Mouse (Mus musculus): Measurements from ENCODE around the gene Dennd4b. TPM values are rescaled to one million over a fixed set of nuclear protein-coding genes. Genes with fewer than 3 reads are reported as not detected.

The Dennd4b gene
- polyA plus RNA-seq, 1 experiment from 2014 or later = 4.2 TPM

DNA sequence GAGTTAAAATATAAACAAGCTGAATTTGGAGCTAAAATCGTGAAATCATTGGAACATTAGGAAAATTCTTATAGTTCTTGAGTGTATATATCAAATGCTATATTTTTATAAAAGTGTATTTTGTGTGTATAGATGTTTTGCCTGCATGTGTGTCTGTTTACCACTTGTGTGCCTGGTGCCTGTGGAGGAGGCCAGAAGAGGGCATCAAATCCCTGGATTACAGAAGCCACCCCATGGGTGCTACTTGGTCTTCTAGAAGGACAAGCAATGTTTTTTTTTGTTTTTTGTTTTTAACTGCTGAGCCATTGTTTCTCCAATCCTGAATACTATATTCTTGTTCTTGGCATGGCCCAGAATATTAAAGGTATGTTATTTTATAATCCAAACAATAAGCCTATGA, 25.6 kb downstream of the Dennd4b start:
- no peak overlapping the region for H3K9ac ChIP-seq
- no peaks in the 10 kb centered on the region for H3K9me3 ChIP-seq
- 0 out of 2 replicates have a peak, but pooled peaks cover 4% of the 10 kb centered on the region for H3K36me3 ChIP-seq
- H3K4me3 ChIP-seq = no peak overlapping the region
- 90% methylated on average over 1 of the region's 1 CpGs for WGBS
- ATAC-seq (ENCODE audit: low FRiP score, low read depth) = no peak
- H3K4me1 ChIP-seq = peaks cover 21% of the 10 kb centered on the region
- no peak overlapping the region for H3K27ac ChIP-seq
- no peak overlapping the region for H3K4me2 ChIP-seq (replicated peaks)
- no peaks in the 10 kb centered on the region for H3K27me3 ChIP-seq

DNA sequence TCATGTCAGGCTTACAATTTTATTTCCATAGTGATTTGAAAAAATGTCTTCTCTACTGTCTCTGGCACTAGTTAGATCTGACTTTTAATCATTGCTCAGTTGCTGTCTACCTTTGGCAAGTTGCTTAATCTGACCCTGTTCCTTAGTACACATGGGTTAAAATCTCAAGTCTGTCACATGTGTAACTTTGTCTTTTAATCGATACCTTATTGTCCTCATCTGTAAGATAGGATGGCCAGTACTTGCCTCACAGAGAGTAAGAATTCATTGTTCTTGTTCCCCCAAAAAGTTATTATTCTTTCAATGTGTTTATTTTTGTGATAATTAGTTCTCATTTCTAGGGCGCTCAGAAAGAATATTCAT, 27.0 kb downstream of the Dennd4b start:
- WGBS = 43% methylated on average over 2 of the region's 2 CpGs
- Histone ChIP-seq H3K27me3 (no peaks in the 10 kb centered on the region), H3K4me1 (peaks cover 22% of the 10 kb centered on the region), H3K9me3 (no peaks in the 10 kb centered on the region), H3K9ac (peak overlapping the region; percentile 81), H3K4me2 (replicated peaks) (peak overlapping the region; percentile 65), H3K36me3 (0 out of 2 replicates have a peak, but pooled peaks cover 4% of the 10 kb centered on the region), H3K4me3 (peak overlapping the region; percentile 87), H3K27ac (peak overlapping the region; percentile 93)
- ATAC-seq (ENCODE audit: low FRiP score, low read depth) = no peak

DNA sequence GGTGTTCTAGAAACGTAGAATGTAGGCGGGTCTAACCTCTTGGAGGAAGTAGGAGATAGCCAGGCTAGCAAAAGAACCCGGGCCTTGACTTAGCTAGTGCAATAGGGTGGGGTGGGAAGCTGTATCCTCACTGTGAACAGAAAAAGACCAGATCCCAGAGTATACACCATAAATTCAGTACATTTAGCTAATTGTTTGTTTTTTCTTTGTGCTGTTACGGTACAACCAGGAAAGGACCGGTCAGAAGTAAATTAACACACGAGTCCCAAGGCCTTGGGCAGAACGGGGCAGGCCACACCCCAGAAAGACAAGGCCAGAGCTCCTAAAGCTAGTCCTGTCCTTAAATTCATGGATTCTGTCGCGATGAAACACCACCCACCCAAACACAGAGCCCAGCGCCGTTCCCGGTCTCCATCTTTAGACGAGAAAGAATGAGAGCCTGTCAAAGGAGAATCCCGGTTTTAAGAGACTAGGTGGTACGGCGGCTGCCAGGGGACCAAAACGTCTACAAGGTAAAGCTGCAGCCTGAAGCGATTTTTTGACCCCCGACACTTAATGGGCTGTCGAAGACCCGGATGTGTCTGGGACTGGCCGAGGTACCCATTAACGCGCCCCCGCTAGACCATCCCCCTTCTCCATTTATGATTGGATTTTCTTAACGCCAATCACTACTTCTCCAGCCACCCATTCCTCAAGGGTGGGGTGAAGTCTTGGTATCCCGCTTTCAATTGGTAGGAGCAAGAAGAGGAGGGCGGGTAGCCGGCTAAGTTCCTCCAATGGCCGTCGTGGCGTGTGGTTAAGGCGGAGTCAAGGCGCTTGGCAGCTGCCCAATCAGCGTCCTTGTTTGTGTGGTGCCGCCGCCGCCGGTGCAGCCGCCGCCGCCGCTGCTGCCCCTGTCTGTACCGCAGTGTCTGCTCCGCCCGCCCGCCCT, 27.6 kb downstream of the Dennd4b start, which contains the start of gene Gatad2b:
Gatad2b (plus strand) TSS at position 834 of the 931 bp plus-strand sequence.
- H3K4me2 ChIP-seq (replicated peaks) = peak within 1 kb of the TSS; percentile 89
- under 1% methylated on average over 47 of the region's 47 CpGs for whole genome bisulfite sequencing
- H3K27me3 ChIP-seq = no peaks in the 10 kb centered on the region
- ATAC-seq (ENCODE audit: low FRiP score, low read depth) = peak; percentile 98
- peak within 1 kb of the TSS; percentile 87 for H3K4me3 ChIP-seq
- H3K4me1 ChIP-seq = peaks cover 22% of the 10 kb centered on the region
- peak within 1 kb of the TSS; percentile 90 for H3K9ac ChIP-seq
- peak within 1 kb of the TSS; percentile 96 for H3K27ac ChIP-seq
- H3K9me3 ChIP-seq = no peaks in the 10 kb centered on the region
- H3K36me3 ChIP-seq = 0 out of 2 replicates have a peak, but pooled peaks cover 4% of the 10 kb centered on the region

DNA sequence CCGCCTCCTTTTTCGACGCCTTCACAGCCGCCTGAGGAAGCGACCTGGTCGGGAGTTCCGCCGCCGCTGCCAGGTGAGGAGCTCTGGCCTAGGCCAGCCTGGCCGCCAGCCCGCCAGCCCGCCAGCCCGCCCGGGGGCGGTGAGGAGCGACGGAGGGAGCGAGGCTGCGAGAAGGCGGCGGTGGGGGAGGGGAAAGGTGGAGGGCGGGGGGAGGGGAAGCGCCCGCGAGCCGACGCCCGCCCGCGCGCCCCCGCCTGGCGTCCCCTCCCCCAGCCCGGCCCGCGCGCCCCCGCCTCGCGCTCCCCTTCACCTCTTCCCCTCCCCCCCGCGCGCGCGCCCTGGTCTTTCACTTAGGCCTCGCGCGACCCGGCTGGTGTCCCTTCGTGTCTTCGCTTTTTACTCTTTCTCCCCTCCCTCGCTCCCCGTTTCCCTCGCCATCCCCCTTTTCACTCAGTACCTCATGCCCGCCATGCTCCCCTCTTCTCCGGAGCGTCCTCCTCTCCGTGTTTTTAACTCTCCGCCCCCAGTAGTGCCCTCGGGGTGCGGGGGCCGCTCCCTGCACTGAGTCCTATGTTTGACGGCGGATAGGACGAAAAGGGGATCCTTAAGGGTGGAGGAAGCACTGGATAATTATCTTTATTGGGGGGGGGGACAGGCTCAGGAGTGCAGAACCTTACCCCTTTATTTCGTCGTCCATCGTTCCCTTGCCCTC, 28.5 kb downstream of the Dennd4b start:
- Histone ChIP-seq H3K4me3 (peak overlapping the region; percentile 87), H3K27me3 (no peaks in the 10 kb centered on the region), H3K9me3 (no peaks in the 10 kb centered on the region), H3K36me3 (peaks cover 8% of the 10 kb centered on the region; the same call in 1 of the 2 replicates), H3K9ac (peak overlapping the region; percentile 90), H3K4me1 (peaks cover 22% of the 10 kb centered on the region), H3K27ac (peak overlapping the region; percentile 96), H3K4me2 (replicated peaks) (peak overlapping the region; percentile 89)
- under 1% methylated on average over 33 of the region's 68 CpGs for WGBS
- ATAC-seq (ENCODE audit: low FRiP score, low read depth) = peak; percentile 8

DNA sequence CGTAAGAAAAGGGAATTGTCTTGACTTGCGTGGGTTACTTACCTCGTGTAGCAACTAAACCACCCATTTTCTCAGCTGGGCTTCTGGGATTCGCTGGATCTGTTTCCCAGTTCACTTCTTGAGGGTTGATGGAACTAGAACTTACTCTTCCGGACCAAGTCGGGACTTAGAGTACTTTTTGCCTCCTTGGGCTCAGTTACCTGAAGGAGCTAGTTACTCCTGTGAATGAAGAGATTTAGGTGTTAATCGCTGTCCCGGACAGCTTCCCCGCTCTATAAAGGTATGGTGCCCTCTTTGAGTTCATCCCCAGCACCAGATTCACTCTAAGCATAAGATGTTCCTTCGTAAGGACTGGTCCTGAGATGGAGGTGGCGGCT, 29.1 kb downstream of the Dennd4b start:
- WGBS = 2% methylated on average over 11 of the region's 11 CpGs
- no peaks in the 10 kb centered on the region for H3K9me3 ChIP-seq
- H3K27me3 ChIP-seq = no peaks in the 10 kb centered on the region
- H3K9ac ChIP-seq = peak overlapping the region; percentile 90
- H3K4me2 ChIP-seq (replicated peaks) = peak overlapping the region; percentile 89
- peak overlapping the region; percentile 96 for H3K27ac ChIP-seq
- peak overlapping the region; percentile 87 for H3K4me3 ChIP-seq
- ATAC-seq (ENCODE audit: low FRiP score, low read depth) = no peak
- H3K36me3 ChIP-seq = peaks cover 8% of the 10 kb centered on the region; the same call in 1 of the 2 replicates
- peaks cover 22% of the 10 kb centered on the region for H3K4me1 ChIP-seq

DNA sequence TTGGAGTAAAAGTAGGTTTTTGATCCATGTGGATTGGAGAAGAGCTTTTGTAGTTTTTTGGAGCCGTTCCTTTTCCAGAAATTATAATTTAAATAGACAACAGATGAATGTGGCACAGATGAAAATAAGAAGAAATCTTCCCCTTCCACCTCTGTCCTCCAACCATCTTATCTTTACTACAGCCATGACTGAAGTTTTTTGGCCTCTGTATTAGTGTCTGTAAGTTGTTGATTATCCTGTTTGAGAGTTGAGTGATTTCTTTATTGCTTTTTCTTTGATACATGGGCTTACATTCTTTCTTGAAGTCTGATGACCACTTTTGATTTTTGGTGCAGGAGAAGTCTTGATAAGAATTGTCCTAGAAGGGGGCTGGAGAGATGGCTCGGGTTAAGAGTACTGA, 29.7 kb downstream of the Dennd4b start:
- peaks cover 8% of the 10 kb centered on the region; the same call in 1 of the 2 replicates for H3K36me3 ChIP-seq
- 77% methylated on average over 2 of the region's 2 CpGs for WGBS
- no peak for ATAC-seq (ENCODE audit: low FRiP score, low read depth)
- H3K4me1 ChIP-seq = peaks cover 22% of the 10 kb centered on the region
- H3K27ac ChIP-seq = no peak overlapping the region
- peak overlapping the region; percentile 87 for H3K4me3 ChIP-seq
- no peaks in the 10 kb centered on the region for H3K9me3 ChIP-seq
- H3K4me2 ChIP-seq (replicated peaks) = peak overlapping the region; percentile 89
- peak overlapping the region; percentile 90 for H3K9ac ChIP-seq
- H3K27me3 ChIP-seq = no peaks in the 10 kb centered on the region

DNA sequence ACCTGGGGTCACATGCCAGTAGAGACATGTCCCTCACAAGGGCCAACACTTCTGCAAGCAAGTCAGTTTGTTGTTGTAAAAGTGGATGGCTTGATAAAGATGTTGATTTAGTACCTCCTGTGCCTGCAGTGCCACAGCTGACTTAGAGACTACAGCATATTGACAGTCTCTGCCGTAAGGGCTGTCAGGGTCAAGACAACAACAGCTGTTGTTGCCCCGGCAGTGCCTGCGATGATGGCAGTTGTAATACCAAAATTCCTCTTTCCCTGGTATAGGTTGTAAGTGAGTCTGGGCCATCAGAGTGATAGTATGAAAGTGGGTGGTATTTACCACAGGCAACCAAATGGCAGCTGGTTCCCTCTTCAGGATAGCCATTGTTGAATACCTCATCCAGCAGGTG, 40.8 kb downstream of the Dennd4b start:
- H3K4me1 ChIP-seq = no peaks in the 10 kb centered on the region; the same call in 1 of the 2 replicates
- no peak overlapping the region for H3K27ac ChIP-seq
- no peak overlapping the region for H3K4me2 ChIP-seq (replicated peaks)
- WGBS = 75% methylated on average over 3 of the region's 3 CpGs
- no peaks in the 10 kb centered on the region; the same call in 1 of the 2 replicates for H3K36me3 ChIP-seq
- no peaks in the 10 kb centered on the region for H3K9me3 ChIP-seq
- H3K4me3 ChIP-seq = no peak overlapping the region
- no peaks in the 10 kb centered on the region for H3K27me3 ChIP-seq
- ATAC-seq (ENCODE audit: low FRiP score, low read depth) = no peak
- no peak overlapping the region for H3K9ac ChIP-seq

DNA sequence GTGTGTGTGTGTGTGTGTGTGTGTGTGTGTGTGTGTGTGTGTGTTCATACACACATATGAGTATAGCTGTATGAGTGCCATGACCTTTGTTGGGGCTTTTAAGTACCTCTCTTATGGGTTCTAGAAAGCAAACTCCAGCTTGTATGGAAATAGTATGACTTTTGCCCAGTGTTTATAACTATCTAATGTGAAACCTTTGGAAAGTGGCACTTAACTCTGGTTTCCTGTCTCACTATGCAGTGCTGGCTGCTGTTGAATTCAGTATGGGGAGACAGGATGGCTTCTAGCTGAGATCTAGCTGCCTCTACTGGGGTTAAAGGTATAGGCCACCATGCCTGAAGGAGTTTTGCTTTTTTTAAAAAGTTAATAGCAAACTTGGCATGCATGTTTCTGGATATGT, 44.6 kb downstream of the Dennd4b start:
- Histone ChIP-seq H3K27ac (no peak overlapping the region), H3K4me2 (replicated peaks) (no peak overlapping the region), H3K4me3 (no peak overlapping the region), H3K4me1 (no peaks in the 10 kb centered on the region; the same call in 1 of the 2 replicates), H3K9ac (no peak overlapping the region), H3K36me3 (no peaks in the 10 kb centered on the region), H3K9me3 (no peaks in the 10 kb centered on the region), H3K27me3 (no peaks in the 10 kb centered on the region)
- no peak for ATAC-seq (ENCODE audit: low FRiP score, low read depth)

DNA sequence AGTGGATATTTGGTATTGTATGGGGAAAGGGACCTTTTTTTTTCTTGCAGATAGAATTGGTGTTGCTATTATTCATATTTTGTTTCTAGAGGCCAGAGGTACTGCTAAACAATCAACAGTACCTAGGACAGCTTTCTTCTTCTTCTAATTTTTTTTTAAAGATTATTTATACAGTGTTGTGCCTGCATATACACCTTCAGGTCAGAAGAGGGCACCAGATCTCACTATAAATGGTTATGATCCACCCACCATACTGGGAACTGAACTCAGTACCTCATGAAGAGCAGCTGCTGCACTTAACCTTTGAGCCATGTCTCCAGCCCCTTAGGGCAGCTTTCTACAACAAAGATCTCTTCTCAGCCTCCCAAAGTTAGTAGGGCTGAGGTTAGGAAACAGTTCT, 48.4 kb downstream of the Dennd4b start:
- Histone ChIP-seq H3K4me3 (no peak overlapping the region), H3K4me1 (no peaks in the 10 kb centered on the region), H3K9ac (no peak overlapping the region), H3K27ac (no peak overlapping the region), H3K9me3 (no peaks in the 10 kb centered on the region), H3K4me2 (replicated peaks) (no peak overlapping the region), H3K36me3 (no peaks in the 10 kb centered on the region), H3K27me3 (no peaks in the 10 kb centered on the region)
- no peak for ATAC-seq (ENCODE audit: low FRiP score, low read depth)

DNA sequence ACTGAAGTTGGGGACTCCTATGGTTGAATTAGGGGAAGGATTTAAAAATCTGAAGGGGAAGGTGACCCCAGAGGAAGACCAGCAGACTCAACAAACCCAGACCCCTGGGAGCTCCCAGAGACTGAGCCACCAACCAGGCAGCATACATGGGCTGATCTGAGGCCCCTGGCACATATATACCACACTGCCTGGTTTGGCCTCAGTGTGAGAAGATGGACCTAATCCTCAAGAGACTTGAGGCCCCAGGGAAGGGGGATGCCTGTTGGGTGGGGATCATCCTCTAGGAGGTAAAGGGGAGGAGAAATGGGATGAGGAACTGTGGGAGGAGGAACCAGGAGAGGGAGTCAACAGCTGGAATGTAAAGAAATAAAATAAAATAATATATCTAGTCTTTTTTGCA, 49.3 kb downstream of the Dennd4b start:
- no peak overlapping the region for H3K4me3 ChIP-seq
- H3K4me2 ChIP-seq (replicated peaks) = no peak overlapping the region
- H3K4me1 ChIP-seq = no peaks in the 10 kb centered on the region
- no peak for ATAC-seq (ENCODE audit: low FRiP score, low read depth)
- no peaks in the 10 kb centered on the region for H3K27me3 ChIP-seq
- H3K9ac ChIP-seq = no peak overlapping the region
- H3K36me3 ChIP-seq = no peaks in the 10 kb centered on the region
- no peaks in the 10 kb centered on the region for H3K9me3 ChIP-seq
- H3K27ac ChIP-seq = no peak overlapping the region

DNA sequence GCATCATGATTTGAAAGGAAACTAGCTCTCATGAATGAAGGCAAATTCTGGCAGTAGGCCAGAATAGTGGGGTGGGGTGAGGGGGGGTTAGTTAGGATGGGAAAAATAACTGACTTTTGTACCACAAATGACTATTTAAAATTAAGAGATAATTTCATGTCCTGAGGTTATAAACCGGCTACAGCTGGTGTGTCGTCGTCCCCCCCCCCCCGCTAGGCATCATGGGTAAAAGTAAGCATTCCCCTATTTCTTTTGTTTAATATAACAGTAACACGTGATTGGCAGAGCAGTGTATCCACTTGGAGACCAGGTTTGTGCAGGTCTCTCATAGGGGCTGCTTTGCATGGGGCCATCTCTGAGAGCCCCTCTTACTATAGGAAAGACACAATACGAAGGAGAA, 57.3 kb downstream of the Dennd4b start:
- no peak; the same call in 1 of the 2 replicates for ATAC-seq (ENCODE audit: low FRiP score, low read depth)
- WGBS = 47% methylated on average over 6 of the region's 6 CpGs
- peaks cover 33% of the 10 kb centered on the region for H3K4me1 ChIP-seq
- H3K4me2 ChIP-seq (replicated peaks) = peak overlapping the region; percentile 30
- no peak overlapping the region for H3K9ac ChIP-seq
- no peak overlapping the region for H3K4me3 ChIP-seq
- no peaks in the 10 kb centered on the region for H3K9me3 ChIP-seq
- peak overlapping the region; percentile 74; the same call in 1 of the 2 replicates for H3K27ac ChIP-seq
- no peaks in the 10 kb centered on the region for H3K27me3 ChIP-seq
- H3K36me3 ChIP-seq = no peaks in the 10 kb centered on the region

DNA sequence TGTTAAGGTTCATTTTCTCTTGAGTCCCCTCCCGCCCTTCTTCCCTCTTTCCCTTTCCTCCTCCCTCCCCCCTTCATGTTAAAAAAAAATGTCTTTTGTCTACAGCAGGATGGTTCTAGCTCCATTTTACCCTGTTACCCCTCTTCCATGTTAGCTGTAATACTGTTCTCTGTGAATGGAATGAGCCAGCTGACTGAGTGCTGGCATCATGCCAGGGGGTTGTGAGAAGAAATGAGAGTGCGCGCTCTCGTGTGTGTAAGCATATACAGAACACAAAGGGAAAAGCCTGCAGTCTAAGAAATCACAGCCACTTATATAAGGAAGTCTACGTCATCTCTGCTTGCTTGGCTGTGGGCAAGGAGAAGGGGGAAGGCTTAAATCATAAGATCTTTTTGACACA, 58.1 kb downstream of the Dennd4b start:
- no peak overlapping the region for H3K9ac ChIP-seq
- ATAC-seq (ENCODE audit: low FRiP score, low read depth) = peak; percentile 84
- WGBS = 15% methylated on average over 5 of the region's 5 CpGs
- no peaks in the 10 kb centered on the region for H3K27me3 ChIP-seq
- H3K4me1 ChIP-seq = peaks cover 33% of the 10 kb centered on the region
- no peak overlapping the region for H3K4me3 ChIP-seq
- H3K27ac ChIP-seq = peak overlapping the region; percentile 55; the same call in 1 of the 2 replicates
- no peaks in the 10 kb centered on the region for H3K36me3 ChIP-seq
- H3K9me3 ChIP-seq = no peaks in the 10 kb centered on the region
- peak overlapping the region; percentile 32 for H3K4me2 ChIP-seq (replicated peaks)
